Comparison of ENCODE assay signal across 29 mouse cellular contexts in the genomic region with DNA sequence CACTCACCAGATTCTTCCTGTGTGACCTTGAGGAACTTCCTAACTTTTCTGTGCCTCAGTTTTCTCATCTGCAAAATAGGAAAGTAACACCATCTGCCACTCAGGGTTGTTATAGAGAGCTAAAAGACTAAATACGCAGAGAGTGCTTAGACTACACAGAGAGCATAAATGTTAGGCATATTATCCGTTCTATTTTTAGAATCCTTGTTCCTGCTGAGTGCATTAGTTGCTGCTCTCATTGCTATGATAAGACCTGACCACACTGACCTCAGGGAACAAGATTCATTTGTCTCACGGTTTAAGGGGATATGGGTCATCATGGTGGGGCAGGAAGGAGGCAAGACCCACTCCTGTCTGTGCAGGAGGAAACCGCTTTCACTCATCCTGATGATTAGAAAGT.
A peak's percentile ranks its signal among the peaks of the same experiment; 100 is the strongest.
DNase-seq lines count a peak whose midpoint lies in the region; ATAC-seq and TF ChIP-seq lines count a peak whose summit lies in the region.
"Had no signal": no experiment of that assay in that cellular context is flagged by ENCODE, and none has a peak within 500 bp of the region (broad histone marks: within the 10 kb centered on the region; RNA-seq: fewer than 3 reads in every experiment).

No protein-coding gene starts in this region.

- H3K36me3 ChIP-seq in heart, embryonic 13.5 days = no peaks in the 10 kb centered on the region
- H3K36me3 ChIP-seq in heart, embryonic 11.5 days (ENCODE audit: control insufficient read depth, insufficient read depth, low read length) = no peaks in the 10 kb centered on the region
- no peaks in the 10 kb centered on the region for H3K36me3 ChIP-seq in heart, postnatal 0 days (replicated peaks; ENCODE audit: control insufficient read depth, insufficient read depth, low read length)
- H3K36me3 ChIP-seq: embryonic facial prominence, embryonic 12.5 days; embryonic facial prominence, embryonic 15.5 days; G1E; hindbrain, embryonic 12.5 days; intestine, embryonic 15.5 days had no signal

- H3K27me3 ChIP-seq in heart, embryonic 13.5 days (replicated peaks) = 0 out of 2 replicates have a peak, but pooled peaks cover 8% of the 10 kb centered on the region
- H3K27me3 ChIP-seq in heart, embryonic 11.5 days (ENCODE audit: control insufficient read depth, insufficient read depth, low read length) = no peaks in the 10 kb centered on the region; the same call in 1 of the 2 replicates
- H3K27me3 ChIP-seq in heart, postnatal 0 days (ENCODE audit: control insufficient read depth, insufficient read depth, low read length) = no peaks in the 10 kb centered on the region
- H3K27me3 ChIP-seq: embryonic facial prominence, embryonic 12.5 days; embryonic facial prominence, embryonic 15.5 days; hindbrain, embryonic 12.5 days; intestine, embryonic 15.5 days; Patski had no signal

- H3K9me3 ChIP-seq in heart, embryonic 13.5 days = no peaks in the 10 kb centered on the region
- H3K9me3 ChIP-seq in heart, embryonic 11.5 days (replicated peaks; ENCODE audit: control insufficient read depth, low read length) = no peaks in the 10 kb centered on the region
- H3K9me3 ChIP-seq in heart, postnatal 0 days (replicated peaks; ENCODE audit: control insufficient read depth, low read length) = no peaks in the 10 kb centered on the region
- H3K9me3 ChIP-seq: embryonic facial prominence, embryonic 12.5 days; embryonic facial prominence, embryonic 15.5 days; G1E; hindbrain, embryonic 12.5 days; intestine, embryonic 15.5 days had no signal

- 25% methylated on average over 4 of the region's 4 CpGs for WGBS in heart, embryonic 13.5 days
- WGBS in heart, embryonic 11.5 days (ENCODE audit: insufficient replicate concordance) = 34% methylated on average over 4 of the region's 4 CpGs
- WGBS in heart, postnatal 0 days = 28% methylated on average over 4 of the region's 4 CpGs

- peak; percentile 39; the same call in 1 of the 2 replicates for TF ChIP-seq EP300 in heart, postnatal 0 days (IDR thresholded peaks at IDR 0.05; ENCODE audit: low read depth)

- no peak overlapping the region for H3K27ac ChIP-seq in heart, embryonic 13.5 days (replicated peaks)
- H3K27ac ChIP-seq in heart, embryonic 11.5 days (ENCODE audit: low read depth, low read length) = no peak overlapping the region
- no peak overlapping the region for H3K27ac ChIP-seq in heart, postnatal 0 days (ENCODE audit: low read depth)
- H3K27ac ChIP-seq: embryonic facial prominence, embryonic 12.5 days; embryonic facial prominence, embryonic 15.5 days; gastrocnemius, adult 2 months; heart, adult 2 months; hindbrain, embryonic 12.5 days; intestine, embryonic 15.5 days had no signal

- no peak for ATAC-seq in heart, embryonic 13.5 days (ENCODE audit: extremely low read depth, insufficient number of reproducible peaks, low FRiP score, low TSS enrichment)
- no peak for ATAC-seq in heart, embryonic 11.5 days (replicated peaks; ENCODE audit: insufficient number of reproducible peaks, low FRiP score, low TSS enrichment)
- peak; percentile 62 for ATAC-seq in heart, postnatal 0 days (ENCODE audit: insufficient read depth, low read depth)
- ATAC-seq: forebrain, embryonic 14.5 days; forebrain, postnatal 0 days; hindbrain, embryonic 16.5 days; intestine, embryonic 15.5 days; Patski had no signal

- H3K4me1 ChIP-seq in heart, embryonic 13.5 days = peaks cover 18% of the 10 kb centered on the region
- peaks cover 11% of the 10 kb centered on the region for H3K4me1 ChIP-seq in heart, embryonic 11.5 days (ENCODE audit: control insufficient read depth, insufficient read depth, low read length)
- peaks cover 9% of the 10 kb centered on the region; the same call in 1 of the 2 replicates for H3K4me1 ChIP-seq in heart, postnatal 0 days (ENCODE audit: control insufficient read depth, insufficient read depth)
- H3K4me1 ChIP-seq: intestine, embryonic 15.5 days had no signal

- peak; percentile 43 for DNase-seq in heart, adult 11 months
- DNase-seq in heart, postnatal 14 days = no peak
- DNase-seq in heart, postnatal 0 days (ENCODE audit: low spot score) = peak; percentile 66
- DNase-seq in heart, adult 8-10 months (ENCODE audit: low spot score) = no peak
- DNase-seq in testis, postnatal 10 days (ENCODE audit: low spot score) = peak; percentile 12
- no peak for DNase-seq in testis, postnatal 14 days (ENCODE audit: low spot score)
- DNase-seq: adrenal gland, adult 2 months; adrenal gland, postnatal 14 days; B cell, adult 2 months; cerebellum, adult 11 months; cerebellum, adult 9-11 months; cerebellum, postnatal 25 days; forebrain, postnatal 0 days; gastrocnemius, adult 2 months; gastrocnemius, postnatal 14 days; heart, adult 2 months; heart, postnatal 4 days; kidney, adult 11 months; kidney, adult 8-10 months had no signal

- H3K4me3 ChIP-seq in heart, embryonic 13.5 days = no peak overlapping the region
- H3K4me3 ChIP-seq in heart, embryonic 11.5 days (ENCODE audit: low read depth, low read length) = no peak overlapping the region
- no peak overlapping the region for H3K4me3 ChIP-seq in heart, postnatal 0 days (ENCODE audit: low read depth, low read length)
- H3K4me3 ChIP-seq: embryonic facial prominence, embryonic 12.5 days; embryonic facial prominence, embryonic 15.5 days; gastrocnemius, adult 2 months; heart, adult 2 months; hindbrain, embryonic 12.5 days; intestine, embryonic 15.5 days had no signal

- H3K9ac ChIP-seq in heart, embryonic 13.5 days = no peak overlapping the region
- no peak overlapping the region for H3K9ac ChIP-seq in heart, embryonic 11.5 days (ENCODE audit: low read depth, low read length)
- H3K9ac ChIP-seq in heart, postnatal 0 days (replicated peaks; ENCODE audit: low read depth, low read length) = no peak overlapping the region
- H3K9ac ChIP-seq: embryonic facial prominence, embryonic 12.5 days; embryonic facial prominence, embryonic 15.5 days; forebrain, postnatal 0 days; hindbrain, embryonic 12.5 days; intestine, embryonic 15.5 days had no signal

- 0 out of 2 replicates have a peak overlapping the region, but pooled peaks have one; percentile 1 for H3K4me2 ChIP-seq in heart, embryonic 13.5 days
- no peak overlapping the region for H3K4me2 ChIP-seq in heart, embryonic 11.5 days
- no peak overlapping the region for H3K4me2 ChIP-seq in heart, postnatal 0 days (ENCODE audit: low read depth, low read length)
- H3K4me2 ChIP-seq: embryonic facial prominence, embryonic 12.5 days; embryonic facial prominence, embryonic 15.5 days; hindbrain, embryonic 12.5 days; intestine, embryonic 15.5 days had no signal

- intact Hi-C loops in heart, postnatal 14 days (cut with DNase I) = no loop called here

- TF ChIP-seq CTCF in heart, postnatal 0 days (IDR thresholded peaks at IDR 0.05; ENCODE audit: low read depth) = no peak

Comparison
In these comparisons a context has a peak if more than half of its experiments do, and no peak if none do; other contexts are left out.
1. DNase-seq: peak in heart, adult 11 months (single experiment), heart, postnatal 0 days (single experiment) and testis, postnatal 10 days (single experiment); none in heart, postnatal 14 days (0 of 2), heart, adult 8-10 months (single experiment) and testis, postnatal 14 days (single experiment).